Mouse (Mus musculus): ENCODE measurements at regions not wholly inside any gene's neighbourhood (a gene's known extent, or its start where the extent isn't known, plus 50 kb on each side); places are given as distances from the start of the nearest gene placed in this dataset.
A peak's percentile ranks its signal among the peaks of the same experiment; 100 is the strongest.

DNA sequence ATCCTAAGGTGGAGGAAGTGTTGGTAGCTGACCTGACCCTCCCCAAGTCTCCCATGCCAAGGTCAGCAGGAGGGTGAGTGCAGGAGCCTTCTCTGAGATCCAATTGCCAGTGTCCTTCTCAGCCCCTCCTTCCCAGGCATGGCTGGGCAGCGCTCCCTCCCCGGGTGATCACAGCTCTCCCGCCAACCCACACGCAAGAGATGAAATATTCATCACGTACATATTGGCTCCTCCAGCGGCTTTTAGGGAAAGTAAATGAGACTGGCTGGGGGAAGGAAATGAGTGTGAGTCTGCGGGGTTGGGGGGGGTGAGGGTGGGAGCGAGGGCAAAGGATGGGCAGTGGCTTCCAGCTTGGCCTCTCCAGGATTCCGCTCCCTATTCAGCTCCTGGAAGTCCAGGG lies 113.0 kb upstream of the Lhx1 start:
- DNase-seq (ENCODE audit: low spot score) = no peak

DNA sequence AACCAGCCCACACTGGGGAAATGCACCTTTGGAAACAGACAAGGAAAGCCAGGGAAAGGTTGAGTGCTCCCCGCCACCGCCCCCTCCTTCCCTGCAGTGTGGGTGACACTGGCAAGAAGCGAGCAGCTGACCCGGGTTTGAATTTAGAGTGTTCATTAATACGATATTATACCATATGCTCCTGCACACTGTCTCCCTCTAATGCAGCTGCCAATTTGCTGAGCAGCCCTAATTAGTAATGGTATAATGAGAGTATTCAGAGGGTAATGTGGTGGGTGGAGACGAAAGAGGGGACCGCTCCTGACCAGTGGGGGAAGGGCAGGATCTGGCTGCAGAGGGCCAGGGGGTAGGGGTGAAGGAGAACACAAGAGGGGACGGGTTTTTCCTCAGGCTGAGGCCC lies 111.9 kb upstream of the Lhx1 start:
- no peak for DNase-seq (ENCODE audit: low spot score)

DNA sequence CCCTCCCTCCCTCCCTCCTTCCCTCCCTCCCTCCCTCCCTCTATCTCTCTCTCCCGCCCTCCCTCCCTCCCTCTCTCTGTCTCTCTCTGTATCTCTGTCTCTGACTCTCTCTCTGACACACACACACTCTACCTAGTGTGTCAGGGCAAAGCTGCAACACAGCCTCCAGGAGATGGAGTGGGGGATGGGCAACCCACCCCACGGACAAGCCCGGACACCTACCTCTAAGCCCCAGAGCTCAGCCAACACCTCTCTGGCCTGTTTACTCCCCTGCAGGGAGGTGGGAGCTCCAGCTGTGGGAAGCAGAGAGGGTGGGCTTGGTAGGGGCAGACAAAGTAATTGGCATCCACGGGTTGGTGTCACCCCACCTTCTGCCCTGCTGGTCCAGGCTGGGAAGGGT lies 109.7 kb upstream of the Lhx1 start:
- no peak for DNase-seq (ENCODE audit: low spot score)

DNA sequence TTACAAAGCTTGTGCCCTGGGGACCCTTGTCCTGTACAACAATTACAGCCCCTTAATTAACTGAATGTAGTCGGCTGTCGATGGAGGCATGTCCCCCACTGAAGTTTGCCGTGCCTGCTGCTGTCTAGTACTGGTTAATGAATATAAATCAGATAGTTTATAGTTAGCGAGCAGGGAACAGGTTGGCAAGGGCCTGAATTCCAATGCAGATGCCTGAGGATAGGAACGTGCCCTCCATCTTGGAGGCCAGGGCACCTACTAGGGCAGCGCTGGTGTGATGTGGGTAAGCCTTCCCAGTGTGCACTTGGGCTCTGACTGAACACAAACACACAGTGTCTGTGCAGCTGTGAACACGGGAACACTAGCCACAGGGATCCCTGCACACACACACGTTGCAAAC lies 108.0 kb upstream of the Lhx1 start:
- no peak for DNase-seq (ENCODE audit: low spot score)

DNA sequence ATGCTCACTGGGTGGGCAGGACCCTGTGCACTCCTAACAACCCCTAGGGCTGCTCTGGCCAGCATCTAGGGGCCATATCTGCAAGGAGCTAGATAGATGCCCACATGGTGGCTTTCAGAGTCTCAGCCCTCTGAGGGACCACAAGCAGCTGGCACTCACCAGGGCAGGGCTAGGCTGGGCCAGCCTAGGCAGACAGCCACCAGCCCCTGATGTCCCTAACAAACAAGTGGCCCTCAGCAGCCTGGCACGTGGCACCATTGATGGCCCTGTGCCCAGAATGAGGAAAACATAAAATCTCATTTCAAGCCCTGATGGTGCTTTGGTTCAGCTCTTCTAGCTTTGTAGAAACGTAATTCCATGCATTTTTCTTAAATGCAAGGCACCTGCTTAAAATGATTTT lies 102.8 kb upstream of the Lhx1 start:
- DNase-seq (ENCODE audit: low spot score) = no peak

DNA sequence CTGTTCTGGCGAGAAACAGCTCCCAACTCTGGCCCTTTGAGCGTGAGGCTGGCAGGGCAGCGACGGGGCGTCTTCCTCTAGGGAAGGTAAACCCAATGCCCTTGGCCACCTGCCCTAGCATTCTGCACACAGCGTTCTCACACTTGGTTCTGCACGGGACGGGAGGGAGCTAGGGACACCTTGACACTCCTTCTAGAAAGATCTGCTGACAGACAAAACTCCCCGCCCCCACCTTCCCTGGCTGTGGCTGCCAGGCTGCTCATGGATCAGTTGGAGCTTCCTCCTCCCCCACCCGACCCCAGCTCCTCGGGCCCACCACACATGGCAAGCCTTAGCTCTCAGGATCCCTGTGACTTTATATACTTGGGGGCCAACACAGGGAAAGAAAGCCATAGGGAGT lies 102.3 kb upstream of the Lhx1 start:
- no peak for DNase-seq (ENCODE audit: low spot score)

DNA sequence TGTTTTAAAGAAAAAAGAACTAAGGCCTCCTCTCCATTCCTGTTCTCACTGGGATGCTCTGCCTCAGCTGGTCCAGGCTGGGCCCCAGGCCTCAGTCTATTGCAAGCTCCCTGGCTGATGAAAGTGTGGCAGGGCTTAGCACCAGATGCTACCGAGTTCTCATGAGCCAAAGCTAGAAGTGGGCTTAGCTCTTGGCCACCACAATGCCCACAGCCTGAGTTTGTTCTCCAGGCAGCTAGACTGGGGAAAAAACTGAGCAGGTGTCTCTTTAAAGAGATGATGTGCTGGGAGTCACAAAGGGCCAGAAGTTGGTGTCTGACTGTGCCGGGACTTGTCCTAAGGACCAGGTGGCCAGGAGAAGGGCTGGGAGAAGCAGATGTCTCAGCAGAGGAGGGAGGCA lies 101.9 kb upstream of the Lhx1 start:
- DNase-seq (ENCODE audit: low spot score) = no peak

DNA sequence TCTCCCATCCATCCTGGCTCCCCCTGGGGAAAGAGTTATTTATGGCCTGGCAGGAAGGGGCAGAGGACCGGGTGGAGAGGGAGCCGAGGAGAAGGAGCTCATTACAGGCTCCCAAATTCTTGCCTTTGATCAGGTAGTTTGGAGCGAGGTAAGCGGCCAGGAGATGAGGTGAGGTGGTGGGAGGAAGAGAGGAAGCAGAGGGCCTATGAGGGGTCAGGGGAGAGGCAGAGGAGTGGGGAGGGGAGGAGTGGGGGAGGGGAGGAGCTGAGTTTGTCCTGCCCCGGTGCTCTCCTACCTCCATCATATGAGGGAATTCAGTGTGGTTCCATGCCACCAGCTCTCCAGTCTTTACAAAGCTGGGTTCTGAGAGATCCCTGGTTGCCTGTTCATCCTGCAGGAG lies 98.8 kb upstream of the Lhx1 start:
- no peak for DNase-seq (ENCODE audit: low spot score)

DNA sequence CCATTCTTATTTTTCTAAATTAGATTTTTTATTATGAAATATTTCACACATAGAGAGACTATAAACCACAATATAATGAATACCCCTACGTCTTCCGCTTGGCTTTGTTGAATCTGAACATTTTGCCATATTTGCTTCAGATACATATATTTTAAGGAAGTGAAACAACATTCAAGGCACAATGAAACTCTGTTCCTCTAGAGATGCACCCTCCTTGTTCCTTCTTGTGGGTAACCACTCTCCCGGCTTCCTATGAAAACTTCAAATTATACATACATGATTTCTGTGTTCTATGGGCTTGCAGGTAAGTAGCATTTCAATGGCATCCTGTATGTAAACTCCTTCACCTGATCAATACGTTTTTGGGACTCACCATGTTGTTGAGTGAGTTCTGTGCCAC lies 94.4 kb upstream of the Lhx1 start:
- no peak for DNase-seq (ENCODE audit: low spot score)

DNA sequence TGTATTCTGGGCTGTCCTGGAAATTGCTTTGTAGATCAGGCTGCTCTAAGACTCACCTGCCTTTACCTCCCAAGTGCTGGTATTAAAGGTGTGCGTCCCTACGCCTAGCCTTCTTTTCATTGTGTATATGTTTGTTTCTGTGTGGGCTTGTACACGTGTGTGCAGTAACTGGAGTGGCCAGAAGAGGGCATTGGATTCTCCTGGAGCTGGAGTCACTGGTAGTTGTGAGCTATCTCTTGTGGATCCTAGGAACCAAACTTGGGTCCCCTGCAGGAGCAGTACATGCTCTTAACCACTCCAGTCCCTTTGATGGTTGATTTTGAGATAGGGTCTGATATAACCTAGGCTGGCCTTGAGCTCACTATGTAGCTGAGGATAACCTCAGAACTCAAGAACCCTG lies 93.2 kb upstream of the Lhx1 start:
- DNase-seq (ENCODE audit: low spot score) = no peak

DNA sequence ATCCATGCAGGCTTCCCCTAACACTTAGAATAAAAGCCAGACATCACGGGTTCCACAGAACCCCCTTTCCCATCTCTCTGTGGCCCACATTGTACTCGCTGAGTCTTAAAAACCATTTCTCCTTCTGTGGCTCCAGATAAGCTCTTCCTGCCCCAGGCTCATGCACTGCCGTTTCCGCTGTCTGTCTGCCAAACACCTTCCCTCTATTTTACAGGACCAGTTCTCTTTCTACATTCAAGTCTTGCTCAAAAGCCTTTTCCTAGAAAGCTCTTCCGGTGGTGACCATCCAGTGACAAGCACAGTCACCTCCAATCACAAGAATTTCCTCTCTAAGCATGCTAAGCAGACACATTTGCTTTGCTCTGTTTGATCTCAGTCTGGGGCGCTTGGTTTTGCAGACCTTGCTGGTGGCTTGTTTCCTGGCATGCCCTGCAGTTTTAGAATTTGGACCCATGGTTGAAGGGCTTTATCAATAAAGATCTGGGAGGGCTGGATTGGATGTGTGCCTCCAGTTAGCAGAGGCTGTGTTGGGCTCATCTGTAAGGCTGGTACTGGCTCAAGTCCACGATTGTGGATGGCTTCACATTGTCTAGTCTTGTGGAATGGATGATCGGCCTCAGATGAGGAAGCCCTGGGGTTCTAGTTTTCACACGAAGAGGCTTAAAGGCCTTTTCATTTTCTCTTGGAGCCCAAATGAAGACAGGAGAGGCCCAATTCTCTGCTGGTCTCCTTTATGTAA lies 87.8 kb upstream of the Lhx1 start:
- DNase-seq (ENCODE audit: low spot score) = no peak

DNA sequence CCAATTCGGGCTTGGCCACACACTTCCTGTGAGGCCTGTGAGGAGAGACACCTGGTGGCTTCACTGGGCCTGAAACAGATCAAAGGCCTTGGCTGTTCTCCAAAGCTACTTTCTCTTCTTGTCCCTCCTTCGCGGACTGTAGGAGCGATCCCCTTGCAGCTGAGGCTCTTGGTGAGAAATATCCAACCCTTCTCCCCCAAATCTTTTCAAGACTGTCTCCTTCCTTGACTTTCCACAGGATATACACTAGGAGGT lies 86.2 kb upstream of the Lhx1 start:
- DNase-seq (ENCODE audit: low spot score) = no peak

DNA sequence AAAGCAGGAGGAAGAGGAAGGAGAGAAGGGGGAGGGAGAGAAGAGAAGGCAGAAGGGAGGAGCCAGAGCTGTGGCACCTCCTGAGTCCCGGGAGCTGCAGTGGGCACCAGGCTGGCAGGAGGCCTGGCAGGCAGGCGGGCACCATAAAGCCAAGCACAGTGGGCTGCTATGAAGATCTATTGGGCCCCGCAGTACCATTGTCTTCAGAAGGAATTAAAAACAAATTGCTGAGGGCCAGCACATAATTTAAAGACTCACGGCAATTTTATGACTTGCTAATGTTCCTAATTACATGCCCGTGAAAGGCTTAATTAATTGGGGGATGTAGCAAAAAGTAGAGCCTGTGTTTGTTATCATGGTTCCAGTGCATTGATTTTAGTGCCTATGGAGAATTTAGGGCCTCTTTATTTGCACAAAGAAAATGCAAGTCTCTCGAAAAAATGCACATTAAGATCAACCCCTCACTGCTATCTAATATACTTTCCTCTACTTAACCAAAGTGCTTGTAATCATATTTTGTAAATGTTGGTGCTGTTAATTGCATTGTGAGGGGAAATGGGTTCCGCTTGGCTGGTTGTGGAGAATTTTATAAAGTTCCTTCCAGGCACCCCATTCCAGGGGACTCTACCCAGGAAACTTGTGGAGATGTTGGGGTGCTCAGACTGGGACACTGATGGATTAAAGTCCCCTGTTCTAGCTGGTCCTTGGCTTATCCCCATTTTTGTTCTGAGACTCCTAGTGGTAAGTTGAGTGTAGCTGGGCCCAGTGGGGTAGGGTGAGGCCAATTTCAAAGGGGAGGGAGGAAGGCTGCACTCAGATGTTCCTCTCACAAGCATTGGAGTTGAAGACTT lies 85.7 kb upstream of the Lhx1 start:
- DNase-seq (ENCODE audit: low spot score) = no peak

DNA sequence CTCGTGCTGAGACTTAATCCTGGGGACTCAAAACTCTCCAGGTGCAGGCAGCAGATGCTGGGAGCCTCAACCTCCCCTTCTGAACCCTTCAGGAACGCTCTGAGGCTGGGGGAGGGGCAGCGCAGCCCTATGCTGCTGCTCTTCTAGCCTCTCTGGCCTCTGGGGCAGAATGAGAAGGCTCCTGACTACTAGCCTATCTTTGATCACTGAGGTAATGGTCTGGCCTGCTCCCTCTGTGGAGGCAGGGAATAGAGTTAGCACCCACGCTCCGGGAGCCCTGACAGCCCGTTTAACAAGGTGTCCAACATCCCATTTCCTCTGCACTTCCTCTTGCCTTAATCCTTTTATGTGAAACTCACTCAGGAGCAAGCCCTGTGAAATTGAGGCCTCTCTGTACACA lies 79.4 kb upstream of the Lhx1 start:
- DNase-seq (ENCODE audit: low spot score) = peak; percentile 19

DNA sequence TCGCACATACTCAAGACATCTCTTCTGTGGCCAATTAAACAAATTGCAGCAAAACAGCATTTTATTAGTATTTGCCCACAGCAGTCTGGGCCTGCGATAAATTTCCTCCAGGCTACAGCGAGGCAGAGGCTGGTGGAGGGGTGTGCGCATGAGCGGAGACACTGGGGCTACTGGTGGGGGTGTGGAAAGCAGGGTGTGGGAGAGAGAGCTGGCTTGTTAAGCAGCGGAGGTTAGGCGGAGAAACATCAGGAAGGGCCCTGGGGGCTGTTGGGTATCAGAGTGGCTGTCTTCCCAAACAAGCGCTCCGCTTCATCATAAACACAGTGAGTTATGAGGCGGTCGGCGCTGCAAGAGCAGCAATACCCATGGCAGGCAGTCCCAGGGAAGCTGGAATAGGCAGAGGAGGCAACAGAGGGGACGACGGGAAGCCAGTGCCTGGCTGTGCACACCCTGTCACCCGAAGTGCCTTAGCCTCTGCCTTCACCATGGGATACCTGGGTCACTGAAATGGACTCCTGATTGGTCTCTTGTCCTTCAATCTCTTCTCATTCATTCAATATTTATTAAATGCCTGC lies 74.0 kb upstream of the Lhx1 start:
- no peak for DNase-seq (ENCODE audit: low spot score)

DNA sequence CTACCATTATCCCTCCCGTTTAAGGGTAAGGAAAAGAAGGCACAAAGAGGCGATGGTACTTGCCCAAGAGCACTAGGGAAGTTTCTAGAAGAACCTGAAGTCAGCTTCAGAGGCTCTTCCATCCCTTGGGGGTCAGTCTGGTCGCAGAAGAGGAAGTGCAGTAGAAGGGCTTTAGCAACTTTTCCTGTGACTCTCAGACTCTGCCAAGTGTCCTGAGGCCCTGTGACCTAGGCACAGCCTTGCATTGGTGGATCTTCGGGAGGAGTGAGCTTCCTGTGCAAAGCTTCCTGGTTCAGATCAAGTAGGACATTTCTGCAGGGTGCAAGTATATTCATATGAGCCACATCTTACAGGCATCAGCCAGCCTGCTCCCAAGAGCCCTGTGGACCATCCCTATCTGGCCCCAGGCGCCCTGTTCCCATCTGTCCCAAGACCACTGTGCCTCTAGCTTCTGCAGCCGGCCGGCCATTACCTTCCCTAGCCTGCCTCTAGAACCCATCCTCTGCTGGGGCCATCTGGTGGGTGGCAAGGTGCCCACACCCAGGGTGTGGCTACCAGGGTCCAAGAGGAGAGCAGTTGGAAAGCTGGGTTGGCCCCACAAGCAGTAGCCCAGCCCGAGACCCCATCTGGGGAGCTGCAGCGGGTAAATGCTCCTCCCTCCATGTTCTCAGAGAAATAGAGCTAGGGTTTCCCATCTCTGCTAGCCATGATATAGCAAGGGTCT lies 72.4 kb upstream of the Lhx1 start:
- no peak for DNase-seq (ENCODE audit: low spot score)

DNA sequence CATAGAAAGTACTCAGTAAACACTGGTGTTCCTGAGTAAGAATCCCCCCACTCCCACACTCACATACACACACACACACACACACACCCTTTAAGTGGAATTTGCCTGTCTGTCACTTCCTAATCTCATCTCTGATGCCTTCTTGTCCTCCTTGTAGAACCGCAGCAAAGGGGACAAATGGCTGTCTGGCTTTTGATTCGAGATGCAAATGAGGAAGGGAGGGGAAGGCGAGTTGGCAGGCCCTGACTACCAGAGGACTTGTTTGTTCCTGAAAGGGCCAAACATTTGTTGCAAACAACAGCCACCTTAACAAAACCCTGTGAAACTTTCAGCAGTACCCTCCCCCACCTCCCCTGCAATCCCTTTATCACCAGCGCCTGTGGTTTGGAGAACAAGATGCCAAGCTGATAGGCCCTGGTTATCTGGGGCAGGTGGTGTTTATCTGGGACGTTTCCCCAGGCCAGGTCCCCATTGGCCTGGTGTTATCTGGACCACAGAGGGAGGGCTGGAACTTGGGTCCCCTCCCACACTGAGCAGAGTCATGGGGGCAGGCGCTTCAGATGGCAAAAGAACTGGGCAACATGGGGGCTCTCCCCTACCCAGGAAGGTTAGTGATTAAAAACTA lies 67.5 kb upstream of the Lhx1 start:
- DNase-seq (ENCODE audit: low spot score) = no peak

DNA sequence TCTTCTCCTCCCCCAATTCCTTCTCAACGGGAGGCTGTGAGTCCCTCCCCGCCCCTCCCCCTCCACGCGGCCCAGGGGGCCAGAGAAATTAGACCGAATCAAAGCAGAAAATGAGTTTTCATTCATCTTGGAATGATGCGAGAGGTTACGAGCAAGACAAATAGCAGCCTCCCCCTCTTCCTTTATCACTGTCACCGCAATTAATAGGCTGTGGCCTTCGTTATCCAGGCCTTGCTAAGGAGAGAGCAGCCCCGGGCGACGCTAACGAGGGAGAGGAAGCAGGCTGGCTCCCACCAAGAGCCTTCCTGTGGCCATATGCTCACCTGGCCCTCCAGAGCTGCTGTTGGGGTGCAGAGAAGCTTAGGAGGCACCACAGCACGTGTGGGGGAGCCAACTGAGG lies 61.8 kb upstream of the Lhx1 start:
- no peak for DNase-seq (ENCODE audit: low spot score)

DNA sequence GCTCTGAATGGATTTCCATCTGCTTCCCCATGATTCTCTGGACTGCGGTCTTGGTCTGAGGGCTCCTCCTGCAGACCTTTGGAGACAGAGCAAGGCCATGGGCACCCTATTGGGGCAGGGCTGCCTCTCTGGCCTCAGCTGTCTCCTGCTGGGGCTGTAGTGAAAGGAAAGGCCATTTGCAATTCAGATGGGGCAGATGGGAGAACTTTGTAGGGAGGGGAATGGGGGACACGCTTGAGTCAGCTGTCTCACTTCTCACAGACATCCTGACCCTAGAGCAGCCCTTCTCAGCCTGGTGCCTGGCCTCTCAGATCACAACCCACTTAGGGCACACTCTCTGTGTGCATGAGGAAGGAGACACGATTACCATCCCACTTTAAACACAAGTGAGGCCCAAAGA lies 60.3 kb upstream of the Lhx1 start:
- peak; percentile 35 for DNase-seq (ENCODE audit: low spot score)

DNA sequence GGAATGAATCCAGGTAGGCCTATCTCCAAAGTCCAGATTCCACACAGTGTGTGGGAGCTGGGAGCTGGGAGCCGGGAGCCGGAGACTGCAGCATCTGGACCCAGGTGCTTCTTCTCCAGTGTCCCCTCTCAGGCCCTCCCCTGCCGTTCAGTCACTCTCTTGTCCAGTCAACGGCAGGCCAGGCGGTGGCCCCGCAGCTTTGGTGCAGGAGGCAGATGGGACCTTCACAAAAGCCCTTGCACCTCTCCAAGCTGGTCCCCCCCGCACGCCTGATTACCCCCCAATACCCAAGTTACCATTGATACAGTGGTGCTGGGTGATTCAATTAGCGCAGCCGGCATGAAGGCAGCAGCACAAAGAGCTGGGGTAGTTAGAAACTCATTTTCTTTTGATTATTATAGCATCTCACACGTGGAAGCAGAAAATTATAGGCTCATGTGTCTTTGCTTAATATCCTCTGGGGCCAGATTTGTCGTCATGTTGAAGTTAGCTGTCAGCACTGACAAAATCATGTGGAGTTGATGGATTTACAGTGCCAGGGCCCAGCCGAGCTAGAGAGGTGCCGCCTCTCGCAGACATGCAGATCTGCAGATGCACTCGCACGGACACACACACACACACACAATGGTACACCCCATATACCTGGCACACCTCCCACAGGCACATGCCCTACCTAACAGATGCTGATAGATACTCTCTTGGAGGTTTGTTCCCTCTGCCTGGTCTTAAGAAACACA lies 53.6 kb upstream of the Lhx1 start:
- DNase-seq (ENCODE audit: low spot score) = no peak
